Mouse (Mus musculus): ENCODE data around the gene Metrnl. TPM values are rescaled to one million over a fixed set of nuclear protein-coding genes. Genes with fewer than 3 reads are reported as not detected.

Gene Metrnl
- polyA plus RNA-seq, 1 experiment, result 11.8 TPM

GRCm38 (mm10) chr11:121702895-121703618 lies 1.7 kb downstream of the Metrnl start:
- H3K27ac ChIP-seq (ENCODE audit: insufficient read depth, low read length), result peak overlapping the region; percentile 10; the same call in 1 of the 2 replicates
- TF ChIP-seq CTCF (IDR thresholded peaks at IDR 0.05; ENCODE audit: extremely low read depth, insufficient read depth, low read length) (no peak), POLR2A (IDR thresholded peaks at IDR 0.05; ENCODE audit: extremely low read depth, insufficient read depth, low read length) (peak; percentile 29; the same call in 1 of the 2 replicates)
- peaks cover 1% of the 10 kb centered on the region; the same call in 1 of the 2 replicates for H3K4me1 ChIP-seq (ENCODE audit: control insufficient read depth, insufficient read depth, low read length)

GRCm38 (mm10) chr11:121703619-121704215 lies 2.4 kb downstream of the Metrnl start:
- no peak for TF ChIP-seq CTCF (IDR thresholded peaks at IDR 0.05; ENCODE audit: extremely low read depth, insufficient read depth, low read length)
- no peak for TF ChIP-seq POLR2A (IDR thresholded peaks at IDR 0.05; ENCODE audit: extremely low read depth, insufficient read depth, low read length)
- H3K4me3 ChIP-seq (ENCODE audit: insufficient read depth, low read length), result peak overlapping the region; percentile 64
- peaks cover 1% of the 10 kb centered on the region; the same call in 1 of the 2 replicates for H3K4me1 ChIP-seq (ENCODE audit: control insufficient read depth, insufficient read depth, low read length)
- H3K27ac ChIP-seq (ENCODE audit: insufficient read depth, low read length), result no peak overlapping the region

More at GRCm38 (mm10) chr11:121702895-121703618, 1.7 kb downstream of the Metrnl start:
- peak overlapping the region; percentile 64 for H3K4me3 ChIP-seq (ENCODE audit: insufficient read depth, low read length)

- no peak overlapping the region for H3K4me3 ChIP-seq (ENCODE audit: insufficient read depth, low read length)
- H3K27ac ChIP-seq (ENCODE audit: insufficient read depth, low read length), result no peak overlapping the region
- H3K4me1 ChIP-seq (ENCODE audit: control insufficient read depth, insufficient read depth, low read length), result peaks cover 1% of the 10 kb centered on the region; the same call in 1 of the 2 replicates
- TF ChIP-seq POLR2A (IDR thresholded peaks at IDR 0.05; ENCODE audit: extremely low read depth, insufficient read depth, low read length) (no peak), CTCF (IDR thresholded peaks at IDR 0.05; ENCODE audit: extremely low read depth, insufficient read depth, low read length) (no peak)
These were observed 5.2 kb downstream of the Metrnl start for GRCm38 (mm10) chr11:121706521-121707005.

GRCm38 (mm10) chr11:121709278-121709677 lies 7.9 kb downstream of the Metrnl start:
- Histone ChIP-seq H3K4me1 (ENCODE audit: control insufficient read depth, insufficient read depth, low read length) (peaks cover 1% of the 10 kb centered on the region; the same call in 1 of the 2 replicates), H3K27ac (ENCODE audit: insufficient read depth, low read length) (no peak overlapping the region), H3K4me3 (ENCODE audit: insufficient read depth, low read length) (no peak overlapping the region)
- TF ChIP-seq POLR2A (IDR thresholded peaks at IDR 0.05; ENCODE audit: extremely low read depth, insufficient read depth, low read length), result no peak
- no peak for TF ChIP-seq CTCF (IDR thresholded peaks at IDR 0.05; ENCODE audit: extremely low read depth, insufficient read depth, low read length)

- Histone ChIP-seq H3K27ac (ENCODE audit: insufficient read depth, low read length) (no peak overlapping the region), H3K4me3 (ENCODE audit: insufficient read depth, low read length) (no peak overlapping the region), H3K4me1 (ENCODE audit: control insufficient read depth, insufficient read depth, low read length) (peaks cover 1% of the 10 kb centered on the region; the same call in 1 of the 2 replicates)
- TF ChIP-seq CTCF (IDR thresholded peaks at IDR 0.05; ENCODE audit: extremely low read depth, insufficient read depth, low read length), result no peak
- TF ChIP-seq POLR2A (IDR thresholded peaks at IDR 0.05; ENCODE audit: extremely low read depth, insufficient read depth, low read length), result no peak
These were observed 8.9 kb downstream of the Metrnl start for GRCm38 (mm10) chr11:121710245-121710644.

GRCm38 (mm10) chr11:121712987-121713386 lies 11.6 kb downstream of the Metrnl start:
- no peak for TF ChIP-seq CTCF (IDR thresholded peaks at IDR 0.05; ENCODE audit: extremely low read depth, insufficient read depth, low read length)
- TF ChIP-seq POLR2A (IDR thresholded peaks at IDR 0.05; ENCODE audit: extremely low read depth, insufficient read depth, low read length), result no peak
- H3K4me1 ChIP-seq (ENCODE audit: control insufficient read depth, insufficient read depth, low read length), result no peaks in the 10 kb centered on the region
- H3K4me3 ChIP-seq (ENCODE audit: insufficient read depth, low read length), result no peak overlapping the region

GRCm38 (mm10) chr11:121713569-121713968 lies 12.2 kb downstream of the Metrnl start:
- Histone ChIP-seq H3K27ac (ENCODE audit: insufficient read depth, low read length) (no peak overlapping the region), H3K4me3 (ENCODE audit: insufficient read depth, low read length) (no peak overlapping the region), H3K4me1 (ENCODE audit: control insufficient read depth, insufficient read depth, low read length) (no peaks in the 10 kb centered on the region)
- TF ChIP-seq CTCF (IDR thresholded peaks at IDR 0.05; ENCODE audit: extremely low read depth, insufficient read depth, low read length), result no peak
- TF ChIP-seq POLR2A (IDR thresholded peaks at IDR 0.05; ENCODE audit: extremely low read depth, insufficient read depth, low read length), result no peak

More at GRCm38 (mm10) chr11:121712987-121713386, 11.6 kb downstream of the Metrnl start:
- no peak overlapping the region for H3K27ac ChIP-seq (ENCODE audit: insufficient read depth, low read length)

GRCm38 (mm10) chr11:121714745-121715485 lies 13.6 kb downstream of the Metrnl start:
- Histone ChIP-seq H3K4me3 (ENCODE audit: insufficient read depth, low read length) (no peak overlapping the region), H3K27ac (ENCODE audit: insufficient read depth, low read length) (no peak overlapping the region), H3K4me1 (ENCODE audit: control insufficient read depth, insufficient read depth, low read length) (no peaks in the 10 kb centered on the region)
- TF ChIP-seq POLR2A (IDR thresholded peaks at IDR 0.05; ENCODE audit: extremely low read depth, insufficient read depth, low read length), result no peak
- TF ChIP-seq CTCF (IDR thresholded peaks at IDR 0.05; ENCODE audit: extremely low read depth, insufficient read depth, low read length), result no peak

- Histone ChIP-seq H3K4me3 (ENCODE audit: insufficient read depth, low read length) (no peak overlapping the region), H3K27ac (ENCODE audit: insufficient read depth, low read length) (no peak overlapping the region), H3K4me1 (ENCODE audit: control insufficient read depth, insufficient read depth, low read length) (no peaks in the 10 kb centered on the region)
- TF ChIP-seq CTCF (IDR thresholded peaks at IDR 0.05; ENCODE audit: extremely low read depth, insufficient read depth, low read length) (no peak), POLR2A (IDR thresholded peaks at IDR 0.05; ENCODE audit: extremely low read depth, insufficient read depth, low read length) (no peak)
These were observed 16.4 kb downstream of the Metrnl start for GRCm38 (mm10) chr11:121717724-121718123.
